Mouse (Mus musculus) MEL (cell line): ENCODE measurements around the gene Adamtsl1.

ENCODE experiments used
- CHD2 ChIP-seq: IDR thresholded peaks from 2 replicates; pipeline ENCODE4 v1.6.1; 2011; ENCODE audit warnings: low read length, improper control_type of control experiment
- E2F4 ChIP-seq: IDR thresholded peaks from 2 replicates; pipeline ENCODE4 v1.6.1; 2011; ENCODE audit warnings: low read depth, low read length, improper control_type of control experiment, borderline replicate concordance
- ETS1 ChIP-seq: IDR thresholded peaks from 2 replicates; pipeline ENCODE4 v1.6.1; 2012; ENCODE audit warnings: low read depth, mild to moderate bottlenecking, inconsistent platforms, low read length, improper control_type of control experiment, moderate library complexity
- GATA1 ChIP-seq: IDR thresholded peaks from 2 replicates; pipeline ENCODE4 v1.6.1; 2011; ENCODE audit warnings: low read depth, low read length, improper control_type of control experiment
- POLR2A ChIP-seq, 2 experiments: IDR thresholded peaks; 2 replicates each; pipeline ENCODE4 v1.6.1; 2011 to 2012; ENCODE audit warnings: low read length in 2 of 2, mild to moderate bottlenecking in 2 of 2, control low read depth in 1 of 2, improper control_type of control experiment in 1 of 2, low read depth in 1 of 2, moderate library complexity in 1 of 2; ENCODE audit not compliant: control insufficient read depth in 1 of 2, insufficient read depth in 1 of 2, poor library complexity in 1 of 2
- TCF12 ChIP-seq: IDR thresholded peaks from 2 replicates; pipeline ENCODE4 v1.6.1; 2014; ENCODE audit warnings: low read depth, mild to moderate bottlenecking, inconsistent platforms, low read length, improper control_type of control experiment, moderate library complexity

DNA sequence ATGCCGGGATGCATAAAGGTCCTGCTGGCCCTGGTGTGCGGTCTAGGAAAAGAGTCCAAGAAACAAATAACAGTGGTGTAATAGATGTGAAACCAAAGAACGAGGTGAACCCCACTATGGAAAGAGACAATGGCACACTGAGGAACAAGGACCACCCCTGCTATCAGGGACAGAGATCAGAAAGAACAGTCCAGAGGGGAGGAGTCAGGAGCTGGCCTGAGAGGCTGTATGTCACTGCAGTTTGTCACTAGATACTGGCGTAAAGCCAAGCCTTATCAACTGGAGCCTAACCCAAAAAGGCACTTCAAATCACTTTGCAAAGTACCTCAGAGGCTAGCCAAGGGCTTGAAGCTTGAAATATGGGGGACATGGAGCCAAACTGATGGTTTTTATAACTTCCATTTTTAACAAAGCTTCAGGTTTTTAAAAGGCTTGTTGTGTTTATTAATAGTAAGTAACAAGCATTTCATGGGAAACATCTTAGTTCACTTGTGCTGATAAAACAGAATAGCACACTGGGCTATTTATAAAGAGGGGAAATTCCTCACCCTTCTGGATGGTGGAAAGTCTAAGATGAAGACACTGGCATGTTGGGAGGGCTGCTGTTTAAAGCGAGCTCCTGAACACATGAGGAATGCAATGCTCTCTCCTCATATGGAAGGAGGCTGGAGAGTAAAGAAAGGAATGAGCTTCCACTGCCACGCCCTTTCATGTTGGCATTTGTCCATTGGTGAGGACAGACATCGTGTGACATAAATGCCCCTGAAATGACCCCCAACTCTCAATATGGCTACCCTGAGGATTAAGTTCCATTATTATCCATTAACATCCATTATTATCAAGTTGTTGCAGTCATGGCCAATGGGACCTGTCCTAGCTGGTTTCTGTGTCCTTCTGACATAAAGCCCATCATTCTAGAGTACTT is 797.1 kb downstream of the Adamtsl1 start:
- TF ChIP-seq POLR2A (IDR thresholded peaks at IDR 0.05; ENCODE audit: control insufficient read depth in 1 of 2, insufficient read depth in 1 of 2, low read depth in 1 of 2, low read length in 2 of 2, poor library complexity in 1 of 2) (no peak), TCF12 (no peak), ETS1 (no peak), CHD2 (no peak), GATA1 (no peak), E2F4 (no peak)
